Mouse (Mus musculus): ENCODE measurements around the gene Lhpp. TPM values are rescaled to one million over a fixed set of nuclear protein-coding genes. Genes with fewer than 3 reads are reported as not detected.

Gene Lhpp
- 9.0 and 10.4 TPM in 2 replicates for polyA plus RNA-seq (2015; fragmentation: Nextera tagmentation; extraction: Ambion mirVana)

- Histone ChIP-seq H3K4me1 (ENCODE audit: insufficient read depth) (peaks cover 9% of the 10 kb centered on the region), H3K27ac (ENCODE audit: low read depth) (peak within 1 kb of the TSS; percentile 41), H3K4me2 (ENCODE audit: low read depth, low read length) (peak within 1 kb of the TSS; percentile 79), H3K4me3 (ENCODE audit: low read depth, low read length) (peak within 1 kb of the TSS; percentile 55), H3K27me3 (ENCODE audit: insufficient read depth, low read length) (peaks cover 15% of the 10 kb centered on the region; the same call in 1 of the 2 replicates), H3K36me3 (replicated peaks; ENCODE audit: insufficient read depth, low read length) (no peaks in the 10 kb centered on the region), H3K9ac (replicated peaks) (peak within 1 kb of the TSS; percentile 37), H3K9me3 (ENCODE audit: low read length) (no peaks in the 10 kb centered on the region)
- peak; percentile 88 for DNase-seq
- TF ChIP-seq EP300 (IDR thresholded peaks at IDR 0.05; ENCODE audit: low read depth) (no peak), CTCF (IDR thresholded peaks at IDR 0.05; ENCODE audit: low read depth) (0 out of 2 replicates have a peak, but pooled peaks have one; percentile 4)
- ATAC-seq, result peak; percentile 83
- WGBS (ENCODE audit: insufficient replicate concordance), result 7% methylated on average over 44 of the region's 44 CpGs
These were observed at the start of gene Lhpp for GRCm38 (mm10) chr7:132610468-132611318. Gene Lhpp (plus strand): TSS chr7:132610638.

- Histone ChIP-seq H3K4me1 (ENCODE audit: insufficient read depth) (peaks cover 11% of the 10 kb centered on the region; the same call in 1 of the 2 replicates), H3K36me3 (replicated peaks; ENCODE audit: insufficient read depth, low read length) (peaks cover 67% of the 10 kb centered on the region), H3K9ac (replicated peaks) (no peak overlapping the region), H3K27ac (ENCODE audit: low read depth) (no peak overlapping the region), H3K4me3 (ENCODE audit: low read depth, low read length) (no peak overlapping the region), H3K9me3 (ENCODE audit: low read length) (no peaks in the 10 kb centered on the region), H3K27me3 (ENCODE audit: insufficient read depth, low read length) (peaks cover 28% of the 10 kb centered on the region), H3K4me2 (ENCODE audit: low read depth, low read length) (no peak overlapping the region)
- 36% methylated on average over 1 of the region's 1 CpGs for WGBS (ENCODE audit: insufficient replicate concordance)
- no peak for TF ChIP-seq CTCF (IDR thresholded peaks at IDR 0.05; ENCODE audit: low read depth)
- TF ChIP-seq EP300 (IDR thresholded peaks at IDR 0.05; ENCODE audit: low read depth), result no peak
- ATAC-seq (no peak), DNase-seq (no peak)
These were observed 44.6 kb upstream of the Lhpp start for GRCm38 (mm10) chr7:132565831-132566230.

GRCm38 (mm10) chr7:132568817-132569216, 41.6 kb upstream of the Lhpp start:
- no peaks in the 10 kb centered on the region for H3K9me3 ChIP-seq (ENCODE audit: low read length)
- H3K4me1 ChIP-seq (ENCODE audit: insufficient read depth), result peaks cover 19% of the 10 kb centered on the region
- ATAC-seq, result no peak; the same call in 1 of the 2 replicates
- TF ChIP-seq EP300 (IDR thresholded peaks at IDR 0.05; ENCODE audit: low read depth), result no peak
- no peak for TF ChIP-seq CTCF (IDR thresholded peaks at IDR 0.05; ENCODE audit: low read depth)
- H3K4me2 ChIP-seq (ENCODE audit: low read depth, low read length), result no peak overlapping the region
- H3K9ac ChIP-seq (replicated peaks), result no peak overlapping the region
- no peak overlapping the region for H3K4me3 ChIP-seq (ENCODE audit: low read depth, low read length)
- DNase-seq, result no peak
- peaks cover 40% of the 10 kb centered on the region for H3K36me3 ChIP-seq (replicated peaks; ENCODE audit: insufficient read depth, low read length)
- WGBS (ENCODE audit: insufficient replicate concordance), result 64% methylated on average over 6 of the region's 6 CpGs
- no peak overlapping the region for H3K27ac ChIP-seq (ENCODE audit: low read depth)
- H3K27me3 ChIP-seq (ENCODE audit: insufficient read depth, low read length), result peaks cover 22% of the 10 kb centered on the region

GRCm38 (mm10) chr7:132570071-132570470, 40.4 kb upstream of the Lhpp start:
- H3K4me2 ChIP-seq (ENCODE audit: low read depth, low read length), result no peak overlapping the region
- H3K9me3 ChIP-seq (ENCODE audit: low read length), result no peaks in the 10 kb centered on the region
- H3K36me3 ChIP-seq (replicated peaks; ENCODE audit: insufficient read depth, low read length), result peaks cover 27% of the 10 kb centered on the region
- no peak overlapping the region for H3K4me3 ChIP-seq (ENCODE audit: low read depth, low read length)
- peaks cover 24% of the 10 kb centered on the region for H3K4me1 ChIP-seq (ENCODE audit: insufficient read depth)
- H3K27me3 ChIP-seq (ENCODE audit: insufficient read depth, low read length), result peaks cover 22% of the 10 kb centered on the region
- ATAC-seq (peak; percentile 65), DNase-seq (peak; percentile 52)
- no peak overlapping the region for H3K27ac ChIP-seq (ENCODE audit: low read depth)
- TF ChIP-seq EP300 (IDR thresholded peaks at IDR 0.05; ENCODE audit: low read depth), result no peak
- TF ChIP-seq CTCF (IDR thresholded peaks at IDR 0.05; ENCODE audit: low read depth), result no peak
- WGBS (ENCODE audit: insufficient replicate concordance), result 61% methylated on average over 5 of the region's 5 CpGs
- H3K9ac ChIP-seq (replicated peaks), result no peak overlapping the region

GRCm38 (mm10) chr7:132571481-132571880, 39.0 kb upstream of the Lhpp start:
- no peak for TF ChIP-seq EP300 (IDR thresholded peaks at IDR 0.05; ENCODE audit: low read depth)
- TF ChIP-seq CTCF (IDR thresholded peaks at IDR 0.05; ENCODE audit: low read depth), result no peak
- DNase-seq (no peak), ATAC-seq (no peak)
- Histone ChIP-seq H3K36me3 (replicated peaks; ENCODE audit: insufficient read depth, low read length) (peaks cover 21% of the 10 kb centered on the region; the same call in 1 of the 2 replicates), H3K4me2 (ENCODE audit: low read depth, low read length) (no peak overlapping the region), H3K27ac (ENCODE audit: low read depth) (no peak overlapping the region), H3K9me3 (ENCODE audit: low read length) (no peaks in the 10 kb centered on the region), H3K27me3 (ENCODE audit: insufficient read depth, low read length) (peaks cover 22% of the 10 kb centered on the region), H3K4me1 (ENCODE audit: insufficient read depth) (peaks cover 26% of the 10 kb centered on the region), H3K4me3 (ENCODE audit: low read depth, low read length) (no peak overlapping the region), H3K9ac (replicated peaks) (no peak overlapping the region)
- WGBS (ENCODE audit: insufficient replicate concordance), result 86% methylated on average over 8 of the region's 8 CpGs

GRCm38 (mm10) chr7:132572738-132573137, 37.7 kb upstream of the Lhpp start:
- Histone ChIP-seq H3K27ac (ENCODE audit: low read depth) (no peak overlapping the region), H3K9ac (replicated peaks) (no peak overlapping the region), H3K36me3 (replicated peaks; ENCODE audit: insufficient read depth, low read length) (peaks cover 14% of the 10 kb centered on the region; the same call in 1 of the 2 replicates), H3K4me2 (ENCODE audit: low read depth, low read length) (peak overlapping the region; percentile 26; the same call in 1 of the 2 replicates), H3K9me3 (ENCODE audit: low read length) (no peaks in the 10 kb centered on the region), H3K4me1 (ENCODE audit: insufficient read depth) (peaks cover 26% of the 10 kb centered on the region), H3K4me3 (ENCODE audit: low read depth, low read length) (no peak overlapping the region), H3K27me3 (ENCODE audit: insufficient read depth, low read length) (peaks cover 27% of the 10 kb centered on the region)
- ATAC-seq (no peak), DNase-seq (no peak)
- TF ChIP-seq CTCF (IDR thresholded peaks at IDR 0.05; ENCODE audit: low read depth) (no peak), EP300 (IDR thresholded peaks at IDR 0.05; ENCODE audit: low read depth) (no peak)
- 52% methylated on average over 3 of the region's 3 CpGs for WGBS (ENCODE audit: insufficient replicate concordance)

Measured in liver, postnatal 0 days (tissue).